Mouse (Mus musculus): ENCODE results near the gene Prr29.
"Not testable (repeated sequence)": the region's sequence is repeated elsewhere in the genome, so short reads cannot be mapped to it uniquely, and the experiment has no call there.

The Prr29 gene

DNA sequence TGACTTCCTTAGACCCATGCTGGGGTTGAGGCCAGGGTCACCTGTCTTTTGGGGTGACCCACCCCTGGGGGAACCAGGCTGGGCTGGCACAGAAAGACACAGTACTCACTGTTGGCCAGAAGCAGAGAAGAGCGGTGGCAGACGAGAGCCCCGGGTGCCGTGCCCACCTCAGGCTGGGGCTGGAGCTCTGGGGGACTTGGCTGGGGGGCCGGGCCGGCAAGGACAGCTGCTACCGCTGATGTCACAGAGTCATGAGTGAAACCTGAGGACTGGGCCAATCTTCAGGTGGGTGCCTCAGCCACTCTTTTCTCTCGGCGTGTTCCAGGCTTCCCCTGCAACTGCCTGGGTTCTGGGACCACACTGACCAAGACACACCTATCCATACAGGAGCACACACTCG is at the start of gene Prr29:
Gene Prr29 (plus strand): TSS at position 107 of the 400 bp plus-strand sequence.
- DNase-seq (ENCODE audit: inconsistent ontology term) = no peak

DNA sequence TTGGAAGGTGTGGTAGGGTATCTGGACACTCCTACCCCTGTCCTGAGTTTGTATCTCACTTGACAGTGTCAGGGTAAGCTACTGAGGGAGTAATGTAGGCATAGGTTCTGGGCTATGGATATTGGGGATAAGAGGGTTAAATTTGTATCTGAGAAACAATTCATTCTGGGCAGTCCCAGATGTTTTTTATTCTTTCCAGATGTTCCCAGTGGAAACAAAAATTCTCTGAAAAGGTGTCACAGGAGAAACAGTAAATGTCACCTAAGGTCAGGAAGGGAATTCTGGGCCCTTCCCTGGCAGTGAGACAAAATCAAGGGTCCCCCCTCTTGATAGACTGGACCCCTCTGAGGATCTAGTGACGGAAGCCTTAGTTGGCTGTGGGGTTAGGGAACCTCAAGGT is 48.9 kb upstream of the Prr29 start:
- DNase-seq (ENCODE audit: inconsistent ontology term) = no peak

DNA sequence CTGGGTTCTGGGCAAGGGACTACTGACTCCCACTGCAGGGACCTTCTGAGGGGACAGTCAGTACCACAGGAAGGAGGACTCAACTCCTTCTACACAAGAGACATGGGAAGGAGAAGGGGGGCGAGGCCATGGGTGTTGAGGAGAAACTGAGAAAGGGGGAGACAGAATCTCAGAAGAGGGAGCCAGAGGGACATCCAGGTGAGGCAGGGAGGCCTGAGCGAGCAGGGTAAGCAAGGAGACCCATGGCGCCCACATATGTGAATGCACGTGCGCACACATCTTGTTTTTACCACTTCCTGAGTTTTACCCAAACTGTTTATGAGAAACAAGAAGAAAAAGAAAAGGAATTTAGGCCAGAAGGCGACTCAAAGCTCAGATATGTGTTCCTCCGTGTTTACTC is 47.5 kb upstream of the Prr29 start:
- DNase-seq (ENCODE audit: inconsistent ontology term) = no peak

DNA sequence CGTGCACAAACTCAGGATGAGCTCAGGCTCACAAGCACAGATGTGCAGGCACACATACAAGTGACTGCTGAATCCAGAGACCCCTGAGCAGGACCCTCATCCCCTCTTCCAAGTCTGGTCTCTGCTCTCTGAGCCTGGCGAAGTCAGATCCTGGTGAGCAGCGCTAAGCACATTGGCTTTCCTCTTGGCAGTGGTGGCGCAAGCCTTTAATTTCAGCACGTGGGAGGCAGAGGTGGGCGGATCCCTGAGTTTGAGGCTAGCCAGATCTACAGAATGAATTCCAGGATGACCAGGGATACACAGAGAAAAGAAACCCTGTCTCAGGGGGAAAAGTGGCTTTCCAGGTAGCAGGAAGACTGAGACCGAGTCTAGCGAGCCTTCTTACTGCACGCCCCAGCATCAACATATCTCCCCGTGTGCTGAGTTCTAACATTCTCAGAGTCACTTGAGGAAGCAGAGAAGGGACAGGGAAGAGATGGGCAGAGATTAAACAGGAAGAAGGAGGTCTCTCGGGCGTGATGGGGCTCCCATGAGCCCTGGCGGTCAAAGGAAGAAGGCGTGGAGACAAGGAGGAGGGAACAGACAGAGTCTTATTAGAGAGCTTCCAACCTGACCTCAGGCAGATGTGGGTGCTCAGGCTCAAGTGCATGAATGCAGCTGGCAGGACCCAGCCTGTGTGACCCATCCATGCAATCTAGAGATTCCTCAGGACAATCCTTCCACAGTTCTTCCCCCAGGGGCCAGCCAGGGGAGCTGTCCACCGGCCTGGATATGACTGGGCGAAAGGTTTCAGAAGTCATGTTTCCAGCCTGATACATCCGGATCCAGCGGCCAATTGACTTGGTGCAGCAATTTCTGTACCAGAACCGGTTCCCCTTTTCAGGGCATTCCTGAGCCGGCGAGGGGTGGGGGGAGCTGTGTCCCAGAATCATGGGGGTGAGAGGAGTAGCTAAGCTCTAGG is 46.6 kb upstream of the Prr29 start:
- no peak for DNase-seq (ENCODE audit: inconsistent ontology term)

DNA sequence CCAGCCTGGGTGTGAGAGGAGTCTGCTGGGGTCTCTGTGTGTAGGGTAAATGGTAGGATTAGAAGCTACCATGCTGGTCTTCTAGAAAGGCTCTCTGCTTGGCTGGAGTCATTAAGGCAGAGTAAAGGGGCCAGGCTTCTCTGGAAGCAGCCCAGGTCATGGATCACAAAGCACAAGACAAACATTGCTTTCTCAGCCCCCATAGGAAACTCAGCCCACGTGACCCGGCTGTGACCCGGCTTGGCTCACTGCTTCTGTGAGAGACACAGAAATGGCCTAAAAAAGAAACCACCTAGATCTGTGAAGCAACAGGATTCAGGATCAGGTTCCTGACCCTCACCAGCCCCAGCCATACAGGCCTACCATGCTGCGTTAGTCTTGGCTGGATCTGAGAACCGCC is 40.4 kb upstream of the Prr29 start:
- peak; percentile 30 for DNase-seq (ENCODE audit: inconsistent ontology term)

DNA sequence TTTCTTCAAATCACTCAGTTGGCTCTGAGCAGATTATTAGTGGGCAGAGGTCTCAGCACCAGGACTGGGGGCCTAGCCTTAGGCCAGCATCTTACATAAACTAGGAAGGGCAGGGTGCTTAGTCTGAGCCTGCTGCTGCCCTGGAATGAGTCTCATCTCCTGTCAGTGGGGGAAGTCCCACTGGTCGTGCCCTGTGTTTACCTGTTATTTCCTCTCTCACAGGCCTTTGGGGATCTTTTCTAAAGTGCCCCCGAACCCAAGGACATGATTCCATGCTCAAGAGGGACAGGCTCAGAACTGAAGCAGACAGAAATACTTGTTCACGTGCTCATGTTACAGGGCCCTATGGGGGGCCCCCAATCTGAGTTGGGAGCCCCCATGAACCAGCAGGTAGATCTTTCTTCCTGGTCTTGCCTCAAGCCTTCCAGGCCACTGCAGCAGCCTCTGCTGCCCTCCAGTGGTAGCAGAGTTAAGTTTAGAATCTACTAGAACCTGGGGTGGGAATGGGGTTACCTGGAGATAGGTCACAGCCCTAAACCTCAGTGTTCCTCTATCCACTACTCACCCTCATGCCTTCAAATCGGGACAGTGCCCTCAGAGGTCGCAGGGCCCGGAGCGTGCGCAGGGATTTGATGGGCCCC is 39.6 kb upstream of the Prr29 start:
- DNase-seq (ENCODE audit: inconsistent ontology term) = peak; percentile 26

DNA sequence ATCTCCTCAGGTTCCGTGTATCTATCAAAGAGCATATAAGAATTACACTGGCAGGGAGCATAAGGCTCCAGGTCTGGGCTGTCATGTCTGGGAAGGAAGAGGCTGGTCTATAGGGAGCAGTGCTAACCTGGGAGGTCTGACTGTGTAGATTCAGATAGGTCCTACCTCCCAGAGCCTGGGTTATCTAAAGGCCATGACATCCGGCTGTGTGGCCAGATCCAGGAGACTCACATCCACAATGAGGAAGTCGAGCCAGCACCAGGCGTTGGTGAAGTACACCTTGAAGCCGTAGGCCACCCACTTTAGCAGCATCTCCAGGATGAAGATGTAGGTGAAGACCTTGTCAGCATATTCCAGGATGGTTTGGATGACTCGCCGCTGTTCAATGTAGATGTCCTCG is 38.8 kb upstream of the Prr29 start:
- no peak for DNase-seq (ENCODE audit: inconsistent ontology term)

DNA sequence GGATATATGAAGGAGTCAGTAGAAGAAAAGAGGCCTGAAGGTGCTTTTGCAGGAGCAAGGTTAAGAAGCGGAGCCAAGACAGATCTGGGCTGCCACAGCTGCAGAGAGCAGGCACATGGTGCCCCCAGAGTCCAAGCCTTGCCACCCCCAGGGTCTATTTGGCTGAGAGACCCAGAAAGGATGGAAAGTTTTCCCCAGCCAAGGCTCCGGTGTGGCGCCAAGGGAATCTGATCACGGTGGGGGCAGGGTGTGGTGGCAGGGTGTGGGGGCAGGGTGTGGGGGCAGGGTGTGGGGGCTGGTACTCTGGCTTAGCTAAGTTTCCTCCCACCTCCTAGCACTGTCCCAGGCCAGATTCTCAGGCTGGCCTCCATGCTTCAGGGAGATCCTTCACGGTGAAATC is 36.8 kb upstream of the Prr29 start:
- no peak for DNase-seq (ENCODE audit: inconsistent ontology term)

DNA sequence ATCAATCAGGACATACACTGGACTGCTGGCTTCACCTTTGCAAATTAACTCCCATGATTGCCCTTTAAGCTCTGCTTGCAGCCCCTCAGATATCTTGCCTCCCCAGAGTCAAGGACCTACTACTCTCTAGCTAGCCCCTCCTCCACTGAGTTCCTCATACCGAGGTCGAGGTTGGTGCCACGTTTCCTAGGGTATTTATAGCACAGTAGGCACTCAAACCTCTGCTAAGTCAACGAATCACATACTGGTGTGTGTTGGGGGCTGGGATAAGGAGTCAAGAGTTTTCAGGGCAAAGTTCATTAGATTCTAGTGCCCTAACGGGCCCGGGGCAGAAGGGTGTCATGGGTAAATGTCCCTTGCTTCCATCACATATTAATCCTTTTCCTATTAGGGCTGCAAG is 36.1 kb upstream of the Prr29 start:
- DNase-seq (ENCODE audit: inconsistent ontology term) = no peak

DNA sequence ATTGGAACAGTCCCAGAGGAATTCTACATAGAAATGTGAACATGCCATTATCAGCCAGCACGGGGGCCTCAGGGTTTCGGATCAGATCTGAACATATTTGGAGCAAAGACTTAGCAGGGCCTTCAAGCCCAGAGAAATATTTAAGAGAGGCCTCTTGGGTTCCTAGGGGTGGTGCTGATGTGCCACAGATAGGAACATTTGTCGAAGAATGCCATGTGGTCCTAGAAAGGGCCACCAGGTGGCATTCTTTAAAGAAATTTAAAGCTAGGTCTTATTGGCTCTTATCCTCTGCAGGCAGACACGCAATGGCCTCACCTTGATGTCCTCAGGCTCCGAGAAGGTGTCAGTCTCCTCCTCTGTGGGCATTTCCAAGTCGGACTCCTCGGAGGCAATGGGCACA is 35.6 kb upstream of the Prr29 start:
- peak; percentile 24 for DNase-seq (ENCODE audit: inconsistent ontology term)

DNA sequence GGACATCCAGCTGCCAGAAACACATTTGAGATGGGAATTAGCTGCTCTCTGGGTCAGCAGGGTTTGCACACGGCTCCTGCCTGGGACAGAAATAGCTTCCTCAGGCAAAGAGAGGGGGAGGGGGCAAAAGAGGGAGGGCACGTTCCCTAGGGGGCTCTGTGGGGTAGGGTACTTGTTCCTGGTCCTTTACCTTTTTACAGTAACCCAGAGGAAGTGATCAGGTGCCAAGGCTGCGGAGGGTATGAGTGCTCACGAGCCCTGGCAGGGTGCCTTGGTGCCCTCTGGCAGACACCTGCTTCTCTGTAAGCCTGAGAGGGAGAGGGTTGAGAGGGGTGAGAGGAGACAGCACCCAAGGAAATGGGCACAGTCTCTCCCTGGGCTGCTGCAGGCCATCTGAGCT is 32.8 kb upstream of the Prr29 start:
- DNase-seq (ENCODE audit: inconsistent ontology term) = no peak

DNA sequence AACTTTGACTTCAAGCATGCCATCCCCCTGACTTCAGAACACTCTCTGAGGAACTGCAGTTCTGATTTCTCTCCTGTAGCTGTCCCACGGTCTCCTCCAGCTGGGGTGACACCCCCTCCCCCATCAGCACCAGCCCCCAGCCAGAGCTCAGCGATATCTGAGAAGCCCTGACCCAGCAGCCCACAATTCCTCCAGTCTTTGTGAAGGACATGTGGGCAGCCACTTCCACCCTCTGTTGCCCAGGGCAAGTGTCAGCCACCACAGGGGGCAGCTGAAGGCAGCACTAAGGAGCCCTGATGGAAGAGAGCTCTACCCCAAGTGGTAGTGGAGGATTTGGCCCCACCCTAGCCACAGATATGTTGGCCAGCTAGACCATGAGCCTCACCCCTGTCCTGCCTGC is 31.2 kb upstream of the Prr29 start:
- no peak for DNase-seq (ENCODE audit: inconsistent ontology term)

DNA sequence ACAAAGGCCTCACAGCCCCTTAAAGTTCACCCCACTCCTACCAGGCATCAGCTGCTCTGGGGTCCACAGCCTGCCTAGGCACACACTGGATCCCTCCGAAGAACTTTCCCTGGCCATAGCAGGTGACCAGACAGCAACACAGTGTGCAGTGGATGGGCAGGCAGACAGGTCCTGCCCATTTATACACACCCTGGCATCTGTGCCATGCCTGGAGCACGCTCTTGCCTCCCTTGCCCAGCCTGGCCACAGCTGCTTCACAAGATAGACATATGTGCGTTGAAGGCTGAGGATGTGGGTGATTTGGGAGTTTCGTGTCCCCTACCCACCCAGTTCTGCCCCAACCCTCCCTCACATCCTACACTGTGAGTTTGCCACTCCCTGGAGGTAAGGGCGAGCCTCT is 27.2 kb upstream of the Prr29 start:
- no peak for DNase-seq (ENCODE audit: inconsistent ontology term)

DNA sequence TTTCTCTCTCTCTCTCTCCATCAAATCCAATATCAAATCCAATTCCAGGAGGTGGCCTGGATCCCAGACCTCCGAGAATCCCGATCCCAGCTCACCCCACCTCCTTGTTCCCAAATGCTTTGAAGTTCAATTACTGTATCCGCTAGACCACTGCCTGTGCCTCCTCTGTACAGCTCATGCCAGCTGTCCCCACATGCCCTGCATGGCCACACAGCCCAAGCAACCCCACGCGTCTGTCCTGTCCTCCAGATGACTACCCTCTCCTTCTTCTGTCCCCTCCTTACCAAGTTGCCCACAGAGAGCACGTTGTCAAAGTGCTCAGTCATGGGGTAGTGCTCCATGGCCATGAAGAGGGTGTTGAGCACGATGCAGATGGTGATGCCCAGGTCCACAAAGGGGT is 26.4 kb upstream of the Prr29 start:
- DNase-seq (ENCODE audit: inconsistent ontology term) = no peak

DNA sequence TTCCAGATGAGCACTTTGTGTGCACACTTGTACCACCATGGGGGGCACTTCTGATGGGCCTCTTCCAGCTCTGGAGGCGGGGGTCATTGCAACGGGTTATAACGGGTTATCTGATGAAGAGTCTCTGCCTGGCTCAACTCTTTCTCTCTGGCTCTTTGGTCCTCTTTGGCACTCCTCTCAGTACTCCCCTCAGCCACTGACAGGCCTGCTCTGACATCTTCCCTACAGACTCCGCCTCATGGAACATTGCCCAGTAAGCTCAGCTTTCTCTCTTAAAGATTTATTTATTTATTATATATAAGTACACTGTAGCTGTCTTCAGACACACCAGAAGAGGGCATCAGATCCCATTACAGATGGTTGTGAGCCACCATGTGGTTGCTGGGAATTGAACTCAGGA is 25.9 kb upstream of the Prr29 start:
- DNase-seq (ENCODE audit: inconsistent ontology term) = not testable (repeated sequence)

DNA sequence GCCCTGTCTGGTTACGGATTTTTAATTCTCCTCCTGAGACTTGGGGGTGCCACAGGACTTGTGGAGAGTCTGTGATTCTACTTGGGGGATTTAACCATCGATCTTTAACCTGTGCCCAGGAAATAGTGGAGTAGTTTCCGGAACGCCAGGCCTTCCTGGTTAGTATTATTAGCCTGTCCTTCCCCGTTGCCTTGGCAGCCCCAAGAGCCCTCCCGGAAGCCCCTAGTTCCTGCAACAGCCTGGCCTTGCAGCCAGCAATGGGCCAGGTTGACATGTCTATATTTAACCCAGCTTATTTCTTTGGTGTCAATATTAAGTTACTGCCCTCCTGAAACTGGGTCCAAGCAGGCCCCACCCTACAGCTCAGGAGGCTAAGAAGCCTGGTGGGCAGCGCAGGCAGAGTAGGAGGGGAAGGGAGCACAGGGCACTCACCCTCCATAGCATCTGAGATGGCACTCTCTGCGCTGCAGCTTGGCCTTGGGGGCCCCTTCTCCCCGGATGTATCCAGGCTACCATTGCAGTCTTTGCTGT is 24.2 kb upstream of the Prr29 start:
- no peak for DNase-seq (ENCODE audit: inconsistent ontology term)

DNA sequence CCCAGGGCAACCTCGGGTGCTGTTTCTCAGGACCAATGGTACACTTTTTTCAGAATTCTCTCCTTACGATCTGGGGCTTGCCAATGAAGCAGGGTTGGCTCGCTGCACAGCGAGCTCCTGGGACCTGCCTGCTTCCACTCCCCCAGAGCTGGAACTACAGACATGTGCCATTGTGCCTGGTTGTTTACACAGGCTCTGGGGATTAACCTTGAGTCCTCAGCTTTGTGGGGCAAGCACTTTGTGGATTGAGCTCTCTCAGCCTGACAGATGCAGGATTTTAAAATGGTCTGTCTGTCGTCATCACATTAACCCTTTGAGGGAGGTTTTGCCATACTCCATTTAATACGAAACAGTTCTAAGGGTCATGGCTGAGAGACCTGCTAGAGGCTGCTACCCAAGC is 20.4 kb upstream of the Prr29 start:
- DNase-seq (ENCODE audit: inconsistent ontology term) = no peak

DNA sequence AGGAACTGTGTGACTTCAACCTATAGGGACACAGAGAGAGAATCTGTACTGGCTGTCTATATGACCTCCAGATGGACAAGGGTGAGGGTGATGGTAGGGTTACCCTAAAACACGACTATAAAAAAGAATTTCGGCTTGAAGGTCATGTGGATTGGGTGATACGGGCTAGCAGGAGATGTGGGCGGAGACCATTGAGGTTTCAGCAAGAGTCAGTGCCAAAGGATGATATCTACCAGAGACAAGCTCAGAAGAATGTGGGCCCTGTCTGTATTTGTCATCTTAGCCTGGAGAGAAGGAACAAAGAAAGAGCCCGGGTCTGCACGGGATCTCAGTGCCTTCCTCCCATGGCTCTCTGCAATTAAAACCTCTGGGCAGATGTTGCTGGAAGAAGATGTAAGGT is 15.5 kb upstream of the Prr29 start:
- no peak for DNase-seq (ENCODE audit: inconsistent ontology term)

DNA sequence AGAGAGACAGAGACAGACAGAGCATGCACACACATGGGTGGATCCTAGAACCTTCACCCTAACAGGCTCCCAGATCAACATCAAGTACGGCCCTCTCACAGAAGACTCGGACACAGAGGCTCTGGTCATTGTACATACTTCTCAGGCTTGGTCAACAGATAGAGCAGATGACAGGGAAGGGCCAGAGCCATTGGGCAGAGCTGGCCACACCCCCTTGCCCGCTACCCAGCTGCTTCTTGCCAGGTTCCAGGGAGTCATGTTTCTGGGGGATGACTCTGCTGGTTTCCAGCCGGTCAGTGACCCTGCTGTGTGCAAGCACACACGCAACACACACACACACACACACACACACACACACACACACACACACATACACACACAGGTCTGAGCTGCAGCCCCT is 14.4 kb upstream of the Prr29 start:
- no peak for DNase-seq (ENCODE audit: inconsistent ontology term)

DNA sequence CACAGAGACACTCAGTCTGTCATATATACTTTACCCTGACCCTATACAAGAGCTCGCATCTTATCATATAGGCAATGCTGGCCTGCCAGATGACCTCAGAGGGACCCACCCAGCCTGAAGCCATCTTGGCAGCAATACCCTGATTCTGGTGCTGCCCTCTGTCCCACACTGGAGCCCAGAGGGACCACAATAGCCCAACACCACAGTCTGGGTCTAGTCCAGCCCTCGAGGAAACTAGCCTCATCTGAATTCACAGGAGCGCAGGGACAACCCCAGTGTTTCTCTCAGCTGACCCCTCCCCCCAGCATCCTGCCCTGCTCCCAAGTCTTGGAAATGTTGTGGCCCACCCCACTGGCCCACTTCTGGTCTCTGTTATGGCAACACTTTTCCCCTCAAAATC is 14.0 kb upstream of the Prr29 start:
- no peak for DNase-seq (ENCODE audit: inconsistent ontology term)

DNA sequence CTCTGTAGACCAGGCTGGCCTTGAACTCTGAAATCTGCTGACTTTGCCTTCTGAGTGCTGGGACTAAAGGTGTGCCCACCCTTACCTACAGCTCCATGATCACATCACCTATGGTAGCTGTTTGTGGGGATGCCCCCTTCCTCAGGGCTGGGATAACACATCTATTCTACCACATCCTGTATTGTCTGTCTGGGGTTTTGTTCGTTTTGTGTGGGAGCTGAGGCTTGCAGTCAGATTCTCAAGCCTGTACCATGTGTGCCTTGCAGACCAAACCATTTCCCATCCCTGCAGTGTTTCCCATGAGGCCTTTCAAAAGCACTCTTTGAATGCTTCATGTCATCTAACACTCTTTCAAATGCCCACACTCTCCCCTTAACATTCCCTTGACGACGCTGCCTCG is 13.3 kb upstream of the Prr29 start:
- DNase-seq (ENCODE audit: inconsistent ontology term) = no peak

DNA sequence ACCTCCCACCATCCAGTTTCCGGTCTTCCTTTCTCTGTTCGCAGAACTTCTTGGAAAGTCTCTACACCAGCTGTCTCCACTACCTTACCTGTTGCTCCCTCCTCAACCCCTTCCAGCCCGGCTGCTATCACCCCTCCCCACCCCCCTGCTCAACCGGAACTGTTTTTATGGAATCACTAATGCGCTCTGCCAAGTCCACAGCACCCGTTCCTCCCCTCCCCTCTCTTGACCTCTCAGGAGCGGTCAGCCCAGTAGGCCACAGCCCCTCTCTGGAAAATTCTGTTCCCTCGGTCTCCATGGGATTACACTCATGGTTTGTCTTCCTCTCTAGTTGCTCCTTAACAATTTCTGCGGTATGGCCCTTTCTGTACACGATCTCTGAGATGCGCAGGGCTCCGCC is 12.1 kb upstream of the Prr29 start, which contains the start of gene Scn4a:
Gene Scn4a (minus strand): TSS at position 101 of the 400 bp plus-strand sequence.
- no peak for DNase-seq (ENCODE audit: inconsistent ontology term)

DNA sequence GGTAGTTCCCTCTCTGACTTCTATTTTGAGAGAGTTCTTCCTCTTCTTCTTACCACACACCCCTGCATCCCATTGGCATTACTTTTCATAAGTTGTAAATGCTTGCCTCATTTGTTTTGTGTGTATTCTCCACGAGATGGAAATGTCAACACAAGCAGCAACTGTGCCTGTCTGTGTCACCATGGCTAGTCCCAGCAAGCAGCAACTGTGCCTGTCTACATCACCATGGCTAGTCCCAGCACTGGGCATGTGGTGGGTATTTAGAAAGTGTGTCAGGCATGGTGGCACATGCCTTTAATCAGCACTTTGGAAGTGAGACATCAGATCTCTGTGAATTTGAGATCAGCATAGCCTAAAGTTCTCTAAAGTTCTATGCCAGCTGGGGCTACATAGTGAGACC is 11.1 kb upstream of the Prr29 start:
- no peak for DNase-seq (ENCODE audit: inconsistent ontology term)
